Mouse (Mus musculus): ENCODE results near the gene Tfeb. TPM values are rescaled to one million over a fixed set of nuclear protein-coding genes. Genes with fewer than 3 reads are reported as not detected.

Tfeb gene
- polyA plus RNA-seq, 1 experiment from 2014 or later: 5.1 TPM

DNA sequence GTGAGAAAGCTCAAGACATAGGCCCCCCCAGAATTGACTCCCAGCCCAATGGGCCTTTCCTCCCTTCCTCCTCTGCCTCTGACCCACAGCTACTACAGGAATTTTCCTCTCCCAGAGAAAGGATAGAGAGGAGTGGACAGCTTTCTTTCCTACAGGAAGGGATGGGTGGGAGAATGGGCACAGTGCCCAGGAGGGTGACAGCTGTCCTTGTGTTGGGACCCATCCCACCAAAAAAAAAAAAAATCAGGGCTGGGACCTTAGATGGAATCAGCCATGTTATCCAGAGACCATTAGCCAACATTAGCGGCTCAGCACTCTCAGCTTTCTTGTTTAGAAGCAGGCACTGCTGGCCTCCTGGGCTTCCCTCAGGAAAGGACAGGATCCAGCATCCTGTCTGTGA is 30.6 kb upstream of the Tfeb start:
- WGBS: 50% methylated on average over 1 of the region's 1 CpGs
- Histone ChIP-seq H3K9ac (replicated peaks; ENCODE audit: low read depth, low read length) (no peak overlapping the region), H3K27ac (ENCODE audit: low read length) (no peak overlapping the region), H3K4me3 (ENCODE audit: low read depth, low read length) (no peak overlapping the region), H3K9me3 (ENCODE audit: control insufficient read depth, low read depth, low read length) (no peaks in the 10 kb centered on the region), H3K4me2 (replicated peaks; ENCODE audit: low read depth, low read length) (no peak overlapping the region), H3K27me3 (ENCODE audit: control insufficient read depth, insufficient read depth, low read length) (no peaks in the 10 kb centered on the region), H3K4me1 (ENCODE audit: control insufficient read depth, insufficient read depth, low read length) (peaks cover 8% of the 10 kb centered on the region; the same call in 1 of the 2 replicates), H3K36me3 (ENCODE audit: control insufficient read depth, insufficient read depth, low read length) (no peaks in the 10 kb centered on the region; the same call in 1 of the 2 replicates)
- ATAC-seq (ENCODE audit: insufficient number of reproducible peaks, insufficient read depth, low FRiP score, low read depth): no peak

DNA sequence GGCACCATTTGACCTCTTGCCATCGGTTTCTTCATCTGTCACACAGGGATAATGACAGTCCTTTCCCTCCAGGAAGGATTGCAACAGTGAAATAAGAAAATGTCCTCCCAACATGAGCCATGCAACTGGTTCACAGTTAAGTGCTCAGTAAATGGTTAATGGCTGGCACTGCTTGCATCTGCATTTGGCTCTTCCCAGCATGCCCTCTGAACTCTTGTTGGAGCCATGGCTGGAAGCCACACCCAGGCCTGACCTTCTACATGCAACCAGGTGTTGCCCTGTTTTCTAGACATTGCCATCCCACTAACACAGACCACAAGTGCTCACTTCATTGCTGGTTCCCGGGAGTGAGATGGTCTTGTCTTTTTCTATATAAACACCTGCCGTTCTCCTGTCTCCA is 28.9 kb upstream of the Tfeb start:
- no peaks in the 10 kb centered on the region for H3K9me3 ChIP-seq (ENCODE audit: control insufficient read depth, low read depth, low read length)
- H3K36me3 ChIP-seq (ENCODE audit: control insufficient read depth, insufficient read depth, low read length): no peaks in the 10 kb centered on the region
- no peak for ATAC-seq (ENCODE audit: insufficient number of reproducible peaks, insufficient read depth, low FRiP score, low read depth)
- WGBS: 77% methylated on average over 3 of the region's 3 CpGs
- H3K27me3 ChIP-seq (ENCODE audit: control insufficient read depth, insufficient read depth, low read length): no peaks in the 10 kb centered on the region
- H3K4me3 ChIP-seq (ENCODE audit: low read depth, low read length): no peak overlapping the region
- H3K27ac ChIP-seq (ENCODE audit: low read length): no peak overlapping the region
- no peak overlapping the region for H3K9ac ChIP-seq (replicated peaks; ENCODE audit: low read depth, low read length)
- peaks cover 8% of the 10 kb centered on the region; the same call in 1 of the 2 replicates for H3K4me1 ChIP-seq (ENCODE audit: control insufficient read depth, insufficient read depth, low read length)
- H3K4me2 ChIP-seq (replicated peaks; ENCODE audit: low read depth, low read length): no peak overlapping the region

DNA sequence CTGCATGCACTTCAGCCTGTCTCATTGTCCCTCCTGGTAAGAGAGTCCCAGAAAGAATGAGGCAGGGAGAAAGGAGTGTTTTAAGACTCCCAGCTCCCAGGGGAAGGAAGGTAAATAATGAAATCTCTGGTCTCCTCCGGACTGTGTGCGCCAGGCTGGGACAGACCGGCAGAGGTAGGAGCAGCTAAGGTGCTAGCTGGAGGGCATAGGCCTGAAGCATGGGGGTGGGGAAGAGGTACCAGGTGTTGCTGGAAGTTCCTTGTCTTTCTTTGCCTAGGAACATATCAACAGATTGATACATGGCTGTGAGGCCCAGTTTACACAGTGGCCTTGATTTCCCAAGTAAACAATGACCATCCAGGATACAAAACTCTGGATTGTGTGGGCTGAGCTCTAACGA is 27.9 kb upstream of the Tfeb start:
- no peak overlapping the region for H3K9ac ChIP-seq (replicated peaks; ENCODE audit: low read depth, low read length)
- no peaks in the 10 kb centered on the region for H3K9me3 ChIP-seq (ENCODE audit: control insufficient read depth, low read depth, low read length)
- WGBS: 57% methylated on average over 4 of the region's 4 CpGs
- H3K36me3 ChIP-seq (ENCODE audit: control insufficient read depth, insufficient read depth, low read length): no peaks in the 10 kb centered on the region
- H3K27ac ChIP-seq (ENCODE audit: low read length): 0 out of 2 replicates have a peak overlapping the region, but pooled peaks have one; percentile 15
- no peak overlapping the region for H3K4me2 ChIP-seq (replicated peaks; ENCODE audit: low read depth, low read length)
- H3K4me1 ChIP-seq (ENCODE audit: control insufficient read depth, insufficient read depth, low read length): peaks cover 8% of the 10 kb centered on the region; the same call in 1 of the 2 replicates
- no peaks in the 10 kb centered on the region for H3K27me3 ChIP-seq (ENCODE audit: control insufficient read depth, insufficient read depth, low read length)
- H3K4me3 ChIP-seq (ENCODE audit: low read depth, low read length): no peak overlapping the region
- ATAC-seq (ENCODE audit: insufficient number of reproducible peaks, insufficient read depth, low FRiP score, low read depth): 0 out of 2 replicates have a peak, but pooled peaks have one; percentile 43

DNA sequence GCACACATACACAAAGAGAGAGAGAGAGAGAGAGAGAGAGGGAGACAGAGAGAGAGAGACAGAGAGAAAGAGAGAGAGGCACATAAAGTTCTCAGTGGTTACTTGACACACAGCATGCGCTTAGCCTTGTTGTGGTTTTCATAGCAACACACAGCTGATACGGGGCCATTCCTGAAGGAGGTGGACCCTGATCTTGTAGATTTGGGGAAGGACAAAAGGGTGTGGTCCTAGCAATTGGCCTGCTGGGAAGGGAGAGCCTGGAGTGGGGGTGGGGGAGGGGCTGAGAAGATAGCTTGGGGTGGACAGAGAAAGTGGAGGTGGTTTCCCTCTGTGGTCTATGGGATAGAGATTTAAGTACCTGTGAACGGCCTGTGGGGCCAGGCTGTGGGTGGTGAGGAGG is 26.8 kb upstream of the Tfeb start:
- no peaks in the 10 kb centered on the region for H3K27me3 ChIP-seq (ENCODE audit: control insufficient read depth, insufficient read depth, low read length)
- H3K4me1 ChIP-seq (ENCODE audit: control insufficient read depth, insufficient read depth, low read length): peaks cover 8% of the 10 kb centered on the region; the same call in 1 of the 2 replicates
- H3K9ac ChIP-seq (replicated peaks; ENCODE audit: low read depth, low read length): no peak overlapping the region
- H3K9me3 ChIP-seq (ENCODE audit: control insufficient read depth, low read depth, low read length): no peaks in the 10 kb centered on the region
- no peak overlapping the region for H3K4me2 ChIP-seq (replicated peaks; ENCODE audit: low read depth, low read length)
- no peak for ATAC-seq (ENCODE audit: insufficient number of reproducible peaks, insufficient read depth, low FRiP score, low read depth)
- 60% methylated on average over 3 of the region's 3 CpGs for WGBS
- H3K4me3 ChIP-seq (ENCODE audit: low read depth, low read length): no peak overlapping the region
- no peaks in the 10 kb centered on the region for H3K36me3 ChIP-seq (ENCODE audit: control insufficient read depth, insufficient read depth, low read length)
- no peak overlapping the region for H3K27ac ChIP-seq (ENCODE audit: low read length)

DNA sequence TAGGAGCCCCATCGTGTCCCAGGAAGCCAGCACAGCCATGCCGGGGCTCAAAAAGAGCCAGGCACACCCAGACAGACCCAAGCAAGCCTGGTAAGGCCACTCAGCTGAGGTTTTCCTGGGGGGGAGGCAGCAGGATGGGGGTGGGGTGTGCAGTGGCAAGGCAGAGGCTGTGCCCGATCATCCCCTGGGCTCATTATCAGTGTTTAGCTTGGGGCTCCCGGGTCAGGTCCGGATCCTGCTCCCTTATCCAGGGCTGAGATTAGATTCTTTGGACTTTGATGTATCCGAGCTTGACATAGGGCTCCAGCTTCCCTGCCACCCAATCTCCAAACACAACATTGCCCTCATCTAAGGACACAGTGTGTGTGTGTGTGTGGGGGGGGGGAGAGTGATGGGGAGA is 24.9 kb upstream of the Tfeb start:
- no peak overlapping the region for H3K27ac ChIP-seq (ENCODE audit: low read length)
- no peaks in the 10 kb centered on the region for H3K36me3 ChIP-seq (ENCODE audit: control insufficient read depth, insufficient read depth, low read length)
- no peaks in the 10 kb centered on the region for H3K27me3 ChIP-seq (ENCODE audit: control insufficient read depth, insufficient read depth, low read length)
- no peak overlapping the region for H3K4me3 ChIP-seq (ENCODE audit: low read depth, low read length)
- no peak overlapping the region for H3K9ac ChIP-seq (replicated peaks; ENCODE audit: low read depth, low read length)
- no peak overlapping the region for H3K4me2 ChIP-seq (replicated peaks; ENCODE audit: low read depth, low read length)
- ATAC-seq (ENCODE audit: insufficient number of reproducible peaks, insufficient read depth, low FRiP score, low read depth): peak; percentile 42; the same call in 1 of the 2 replicates
- no peaks in the 10 kb centered on the region for H3K9me3 ChIP-seq (ENCODE audit: control insufficient read depth, low read depth, low read length)
- H3K4me1 ChIP-seq (ENCODE audit: control insufficient read depth, insufficient read depth, low read length): peaks cover 4% of the 10 kb centered on the region; the same call in 1 of the 2 replicates
- WGBS: 58% methylated on average over 6 of the region's 6 CpGs

DNA sequence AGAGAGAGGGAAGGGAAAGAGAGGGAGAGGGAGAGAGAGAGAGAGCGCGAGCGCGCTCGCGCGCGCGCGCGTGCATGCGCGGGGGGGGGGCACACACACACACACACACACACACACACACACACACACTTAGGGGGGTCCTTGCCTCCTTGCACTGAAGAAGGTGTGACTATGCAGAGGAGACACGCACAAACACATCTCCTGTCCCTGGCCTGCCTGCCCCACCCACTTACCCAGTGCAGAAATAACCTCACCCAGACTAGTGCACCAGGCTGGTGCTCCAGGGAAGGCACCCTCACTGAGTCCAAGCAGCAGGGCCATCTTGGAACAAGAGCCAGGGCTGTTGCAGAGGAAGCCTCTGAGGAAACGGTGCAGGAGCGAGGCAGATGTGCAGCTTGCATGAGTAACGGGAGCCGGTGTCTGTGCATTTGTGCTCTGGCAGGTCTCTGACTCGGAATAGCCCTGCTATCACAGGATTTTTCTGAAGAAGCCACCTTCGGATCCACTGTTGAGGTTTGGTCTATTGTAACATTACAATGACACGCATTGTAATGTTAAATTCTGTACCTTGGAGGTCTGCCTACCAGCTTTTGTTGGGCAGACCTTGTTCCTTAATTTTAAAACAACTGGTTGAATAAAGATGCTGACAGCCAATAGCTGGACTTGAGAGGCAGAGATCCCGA is 23.8 kb upstream of the Tfeb start:
- no peak overlapping the region for H3K9ac ChIP-seq (replicated peaks; ENCODE audit: low read depth, low read length)
- no peaks in the 10 kb centered on the region for H3K27me3 ChIP-seq (ENCODE audit: control insufficient read depth, insufficient read depth, low read length)
- H3K36me3 ChIP-seq (ENCODE audit: control insufficient read depth, insufficient read depth, low read length): no peaks in the 10 kb centered on the region
- H3K4me2 ChIP-seq (replicated peaks; ENCODE audit: low read depth, low read length): no peak overlapping the region
- no peak overlapping the region for H3K4me3 ChIP-seq (ENCODE audit: low read depth, low read length)
- ATAC-seq (ENCODE audit: insufficient number of reproducible peaks, insufficient read depth, low FRiP score, low read depth): no peak
- H3K9me3 ChIP-seq (ENCODE audit: control insufficient read depth, low read depth, low read length): no peaks in the 10 kb centered on the region
- H3K4me1 ChIP-seq (ENCODE audit: control insufficient read depth, insufficient read depth, low read length): 0 out of 2 replicates have a peak, but pooled peaks cover 3% of the 10 kb centered on the region
- no peak overlapping the region for H3K27ac ChIP-seq (ENCODE audit: low read length)
- WGBS: 63% methylated on average over 14 of the region's 22 CpGs

DNA sequence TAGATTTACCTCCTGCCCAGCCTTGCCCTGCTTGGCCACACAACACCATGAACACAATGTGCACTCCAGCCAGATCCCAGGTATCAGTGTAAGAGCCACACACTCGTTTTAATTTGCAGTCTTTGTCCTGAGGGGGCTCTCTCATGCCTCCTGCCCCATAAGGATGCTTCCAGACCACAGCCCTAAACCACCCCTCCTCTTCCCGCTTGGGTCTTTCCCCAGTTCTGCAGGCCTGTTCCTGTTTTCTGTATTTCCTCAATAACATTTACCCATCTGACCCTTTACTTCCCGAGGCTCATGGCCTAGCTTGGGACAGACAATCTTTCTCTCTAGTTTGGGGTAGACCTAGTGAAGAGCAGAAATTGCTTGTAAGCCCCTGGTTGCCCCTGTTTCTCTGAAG is 21.8 kb upstream of the Tfeb start:
- Histone ChIP-seq H3K9ac (replicated peaks; ENCODE audit: low read depth, low read length) (no peak overlapping the region), H3K36me3 (ENCODE audit: control insufficient read depth, insufficient read depth, low read length) (no peaks in the 10 kb centered on the region), H3K4me3 (ENCODE audit: low read depth, low read length) (no peak overlapping the region), H3K27me3 (ENCODE audit: control insufficient read depth, insufficient read depth, low read length) (no peaks in the 10 kb centered on the region), H3K4me2 (replicated peaks; ENCODE audit: low read depth, low read length) (no peak overlapping the region), H3K27ac (ENCODE audit: low read length) (no peak overlapping the region), H3K4me1 (ENCODE audit: control insufficient read depth, insufficient read depth, low read length) (no peaks in the 10 kb centered on the region), H3K9me3 (ENCODE audit: control insufficient read depth, low read depth, low read length) (no peaks in the 10 kb centered on the region)
- ATAC-seq (ENCODE audit: insufficient number of reproducible peaks, insufficient read depth, low FRiP score, low read depth): no peak
- WGBS: 53% methylated on average over 3 of the region's 3 CpGs

DNA sequence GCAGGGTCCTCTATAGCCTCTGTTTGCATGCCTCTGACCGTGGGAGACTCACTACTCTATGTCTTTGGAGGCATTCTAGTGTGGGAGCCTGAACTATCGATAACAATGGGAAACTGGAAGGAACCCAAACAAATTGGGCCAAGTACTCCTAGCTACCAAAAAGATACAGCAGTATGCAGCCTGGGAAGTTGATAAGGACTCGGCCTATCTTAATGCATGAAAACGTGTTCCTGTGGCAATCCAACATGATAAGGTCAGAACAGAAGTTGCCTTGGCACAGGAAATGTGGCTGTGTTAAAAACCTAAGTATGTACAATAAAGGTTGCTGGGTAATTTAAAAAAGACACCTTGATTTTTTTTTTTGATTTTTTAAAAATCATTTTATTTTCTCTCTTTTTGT is 15.6 kb upstream of the Tfeb start:
- no peak overlapping the region for H3K4me3 ChIP-seq (ENCODE audit: low read depth, low read length)
- ATAC-seq (ENCODE audit: insufficient number of reproducible peaks, insufficient read depth, low FRiP score, low read depth): no peak
- no peaks in the 10 kb centered on the region for H3K9me3 ChIP-seq (ENCODE audit: control insufficient read depth, low read depth, low read length)
- no peaks in the 10 kb centered on the region for H3K27me3 ChIP-seq (ENCODE audit: control insufficient read depth, insufficient read depth, low read length)
- WGBS: 81% methylated on average over 4 of the region's 4 CpGs
- no peak overlapping the region for H3K27ac ChIP-seq (ENCODE audit: low read length)
- no peak overlapping the region for H3K4me2 ChIP-seq (replicated peaks; ENCODE audit: low read depth, low read length)
- H3K36me3 ChIP-seq (ENCODE audit: control insufficient read depth, insufficient read depth, low read length): no peaks in the 10 kb centered on the region
- no peaks in the 10 kb centered on the region for H3K4me1 ChIP-seq (ENCODE audit: control insufficient read depth, insufficient read depth, low read length)
- H3K9ac ChIP-seq (replicated peaks; ENCODE audit: low read depth, low read length): no peak overlapping the region

DNA sequence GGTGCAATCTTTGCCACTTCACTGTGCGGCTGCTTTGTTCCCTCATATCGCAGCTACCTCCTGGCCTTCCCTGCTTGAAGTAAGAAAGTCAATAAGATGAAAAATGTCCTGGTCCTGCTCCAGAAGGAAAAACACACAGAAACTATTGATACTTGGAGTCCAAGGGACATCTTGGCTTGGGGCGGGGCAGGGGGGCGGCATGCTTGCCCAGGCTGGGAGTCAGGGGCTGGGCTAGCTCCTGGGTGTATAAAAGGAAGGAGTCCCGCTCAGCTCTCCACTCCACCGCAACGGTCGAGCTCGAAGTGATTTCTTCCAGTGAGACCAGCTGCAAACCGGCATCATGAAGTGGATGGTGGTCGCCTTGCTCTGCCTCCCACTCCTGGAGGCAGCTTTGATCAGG is 10.3 kb upstream of the Tfeb start, which contains the start of gene Pgc:
Gene Pgc (plus strand): TSS at position 277 of the 400 bp plus-strand sequence.
- Histone ChIP-seq H3K27ac (ENCODE audit: low read length) (no peak within 1 kb of the TSS), H3K9ac (replicated peaks; ENCODE audit: low read depth, low read length) (no peak within 1 kb of the TSS), H3K4me3 (ENCODE audit: low read depth, low read length) (no peak within 1 kb of the TSS), H3K9me3 (ENCODE audit: control insufficient read depth, low read depth, low read length) (no peaks in the 10 kb centered on the region), H3K4me1 (ENCODE audit: control insufficient read depth, insufficient read depth, low read length) (no peaks in the 10 kb centered on the region), H3K4me2 (replicated peaks; ENCODE audit: low read depth, low read length) (no peak within 1 kb of the TSS), H3K36me3 (ENCODE audit: control insufficient read depth, insufficient read depth, low read length) (no peaks in the 10 kb centered on the region), H3K27me3 (ENCODE audit: control insufficient read depth, insufficient read depth, low read length) (no peaks in the 10 kb centered on the region)
- WGBS: 63% methylated on average over 11 of the region's 11 CpGs
- no peak for ATAC-seq (ENCODE audit: insufficient number of reproducible peaks, insufficient read depth, low FRiP score, low read depth)

All from stomach, embryonic 14.5 days (tissue).